ENCODE assay signal across 8 mouse cellular contexts in the genomic region with DNA sequence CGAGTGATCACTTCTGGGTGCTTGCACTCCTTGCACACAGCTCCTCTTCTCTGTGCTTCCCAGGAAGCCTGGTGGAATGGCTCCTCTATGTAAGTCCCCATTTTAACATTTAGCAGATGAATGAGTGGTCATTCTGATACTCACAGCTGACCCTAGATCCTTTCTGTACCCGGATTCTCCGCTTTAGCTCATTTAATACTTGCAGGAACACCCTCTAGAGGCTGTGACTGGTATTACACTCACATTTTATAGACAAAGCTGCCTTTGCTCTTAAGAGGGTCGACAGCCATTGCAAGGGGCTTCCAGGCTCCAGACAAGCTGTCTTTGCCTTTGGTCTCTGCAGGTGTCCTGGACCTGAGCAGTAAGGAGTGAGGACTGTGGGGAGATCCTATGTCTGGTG. TPM values are rescaled to one million over a fixed set of nuclear protein-coding genes. Genes with fewer than 3 reads are reported as not detected.
DNase-seq lines count a peak whose midpoint lies in the region; ATAC-seq lines count a peak whose summit lies in the region.

No protein-coding gene starts in this region.

- 24% methylated on average over 4 of the region's 4 CpGs for WGBS in hindbrain, embryonic 11.5 days
- WGBS in midbrain, embryonic 14.5 days = 18% methylated on average over 4 of the region's 4 CpGs

- H3K9ac ChIP-seq in hindbrain, embryonic 11.5 days (ENCODE audit: low read depth, low read length) = no peak overlapping the region
- no peak overlapping the region for H3K9ac ChIP-seq in midbrain, embryonic 14.5 days (replicated peaks; ENCODE audit: low read length)

- H3K4me3 ChIP-seq in hindbrain, embryonic 11.5 days (ENCODE audit: low read depth, low read length) = no peak overlapping the region
- no peak overlapping the region for H3K4me3 ChIP-seq in midbrain, embryonic 14.5 days (replicated peaks; ENCODE audit: low read depth, low read length)

- no peaks in the 10 kb centered on the region for H3K27me3 ChIP-seq in hindbrain, embryonic 11.5 days (ENCODE audit: control insufficient read depth, insufficient read depth, low read length)
- H3K27me3 ChIP-seq in midbrain, embryonic 14.5 days (ENCODE audit: control insufficient read depth, insufficient read depth, low read length) = no peaks in the 10 kb centered on the region

- ATAC-seq in hindbrain, embryonic 11.5 days (ENCODE audit: low FRiP score) = no peak
- no peak for ATAC-seq in midbrain, embryonic 14.5 days (ENCODE audit: low FRiP score, low TSS enrichment)

- no peak overlapping the region for H3K4me2 ChIP-seq in hindbrain, embryonic 11.5 days (replicated peaks; ENCODE audit: low read depth, low read length)
- H3K4me2 ChIP-seq in midbrain, embryonic 14.5 days (ENCODE audit: low read length) = no peak overlapping the region

- no peaks in the 10 kb centered on the region for H3K4me1 ChIP-seq in hindbrain, embryonic 11.5 days (replicated peaks; ENCODE audit: control insufficient read depth, insufficient read depth, low read length)
- H3K4me1 ChIP-seq in midbrain, embryonic 14.5 days (ENCODE audit: control insufficient read depth, insufficient read depth, low read length) = peaks cover 10% of the 10 kb centered on the region; the same call in 1 of the 2 replicates

- DNase-seq in gastrocnemius, adult 18-20 months (ENCODE audit: low spot score) = peak; percentile 36
- DNase-seq in gastrocnemius, postnatal 10 days = no peak
- peak; percentile 57 for DNase-seq in 416B (ENCODE audit: low read depth)
- DNase-seq in cerebellum, postnatal 14 days = peak; percentile 60
- DNase-seq in hindbrain, embryonic 11.5 days (ENCODE audit: low spot score) = peak; percentile 79
- DNase-seq in midbrain, embryonic 14.5 days = peak; percentile 89
- DNase-seq in ovary, postnatal 10 days (ENCODE audit: low spot score) = no peak
- DNase-seq in gastrocnemius, adult 8-10 months (ENCODE audit: low spot score in 2 of 2) = no peak

- no peak overlapping the region for H3K27ac ChIP-seq in hindbrain, embryonic 11.5 days (ENCODE audit: low read depth, low read length)
- H3K27ac ChIP-seq in midbrain, embryonic 14.5 days (replicated peaks; ENCODE audit: low read depth, low read length) = no peak overlapping the region

- H3K36me3 ChIP-seq in hindbrain, embryonic 11.5 days (ENCODE audit: control insufficient read depth, insufficient read depth, low read length) = no peaks in the 10 kb centered on the region
- peaks cover 4% of the 10 kb centered on the region; the same call in 1 of the 2 replicates for H3K36me3 ChIP-seq in midbrain, embryonic 14.5 days (ENCODE audit: control insufficient read depth, insufficient read depth, low read length)

- H3K9me3 ChIP-seq in hindbrain, embryonic 11.5 days (ENCODE audit: control insufficient read depth, low read length) = no peaks in the 10 kb centered on the region
- H3K9me3 ChIP-seq in midbrain, embryonic 14.5 days (ENCODE audit: control insufficient read depth, low read length) = no peaks in the 10 kb centered on the region

RNA-seq across cellular contexts. Expression of a gene that starts 14.9 kb away (rescaled TPM):
- total RNA-seq in gastrocnemius, adult 18-20 months (2021) = 10 to 100 TPM; 25.9 to 30.7 TPM
- total RNA-seq in gastrocnemius, postnatal 10 days (2021) = 10 to 100 TPM; 38.8 to 50.5 TPM
- 0.08 TPM in 1 of 2 replicates, not detected in the other for polyA plus RNA-seq in hindbrain, embryonic 11.5 days (2014; fragmentation: Nextera tagmentation; extraction: Ambion mirVana)
- polyA plus RNA-seq in midbrain, embryonic 14.5 days (2014; fragmentation: Nextera tagmentation; extraction: Ambion mirVana) = 0.08 and 0.22 TPM in 2 replicates
- 10 to 100 TPM; 14.5 to 18.4 (median 17.5) TPM for total RNA-seq in gastrocnemius, adult 8-10 months (2022)

RNA-seq across cellular contexts. Expression of a gene that starts 53.6 kb away (rescaled TPM):
- total RNA-seq in gastrocnemius, adult 18-20 months (2021) = 1 to 10 TPM; 4.5 to 5.5 TPM
- 10 to 100 TPM; 17.6 to 18.6 TPM for total RNA-seq in gastrocnemius, postnatal 10 days (2021)
- polyA plus RNA-seq in hindbrain, embryonic 11.5 days (2014; fragmentation: Nextera tagmentation; extraction: Ambion mirVana) = 70.5 and 76.5 TPM in 2 replicates
- polyA plus RNA-seq in midbrain, embryonic 14.5 days (2014; fragmentation: Nextera tagmentation; extraction: Ambion mirVana) = 167 and 185 TPM in 2 replicates
- 1 to 10 TPM; 5.6 to 7.9 (median 6.2) TPM for total RNA-seq in gastrocnemius, adult 8-10 months (2022)

Comparison
In these comparisons a context has a peak if more than half of its experiments do, and no peak if none do; other contexts are left out.
1. DNase-seq: peak in gastrocnemius, adult 18-20 months (single experiment), 416B (single experiment), cerebellum, postnatal 14 days (2 of 2), hindbrain, embryonic 11.5 days (single experiment) and midbrain, embryonic 14.5 days (single experiment); none in gastrocnemius, postnatal 10 days (single experiment), ovary, postnatal 10 days (single experiment) and gastrocnemius, adult 8-10 months (0 of 2).